Mouse (Mus musculus) v-Abl transformed pro-B cells (cell line): ENCODE measurements around the gene Pkd1.

Experiments used
- in situ Hi-C, 2 experiments: fragments of 400-800 bp; cut with MboI; formaldehyde crosslinking; loops; one replicate each; pipeline ENCODE4 v1.15.1; 2025; ENCODE audit not compliant: unreplicated experiment in 2 of 2

Pkd1 gene

GRCm38 (mm10) chr17:24549618-24550415, at the start of gene Pkd1:
Gene Pkd1, plus strand, starts transcription at chr17:24549834.
- in situ Hi-C loops = no loop called here

DNA sequence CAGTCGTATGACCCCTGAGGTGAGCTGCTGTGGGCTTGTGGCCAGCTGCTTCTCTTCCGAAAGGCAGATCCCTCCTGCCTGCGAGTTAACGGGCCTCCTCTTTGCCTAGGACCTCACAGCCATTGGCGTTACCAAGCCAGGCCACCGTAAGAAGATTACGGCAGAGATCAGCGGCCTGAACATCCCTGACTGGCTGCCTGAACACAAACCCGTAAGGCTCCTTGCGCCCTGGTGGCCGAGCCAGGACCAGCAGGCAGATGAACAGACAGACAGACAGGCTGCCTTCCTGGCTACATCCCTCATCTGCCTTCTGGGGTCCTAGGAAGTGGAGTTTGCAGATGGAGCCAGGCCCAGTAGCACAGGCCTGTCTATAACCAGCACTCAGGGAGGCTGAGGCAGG, 47.4 kb upstream of the Pkd1 start:
- in situ Hi-C loops = no loop called here

- in situ Hi-C loops = no loop called here
These were observed 45.5 kb upstream of the Pkd1 start for GRCm38 (mm10) chr17:24504085-24504484.

- in situ Hi-C loops = no loop called here
These were observed 44.2 kb upstream of the Pkd1 start for GRCm38 (mm10) chr17:24505286-24505955.

DNA sequence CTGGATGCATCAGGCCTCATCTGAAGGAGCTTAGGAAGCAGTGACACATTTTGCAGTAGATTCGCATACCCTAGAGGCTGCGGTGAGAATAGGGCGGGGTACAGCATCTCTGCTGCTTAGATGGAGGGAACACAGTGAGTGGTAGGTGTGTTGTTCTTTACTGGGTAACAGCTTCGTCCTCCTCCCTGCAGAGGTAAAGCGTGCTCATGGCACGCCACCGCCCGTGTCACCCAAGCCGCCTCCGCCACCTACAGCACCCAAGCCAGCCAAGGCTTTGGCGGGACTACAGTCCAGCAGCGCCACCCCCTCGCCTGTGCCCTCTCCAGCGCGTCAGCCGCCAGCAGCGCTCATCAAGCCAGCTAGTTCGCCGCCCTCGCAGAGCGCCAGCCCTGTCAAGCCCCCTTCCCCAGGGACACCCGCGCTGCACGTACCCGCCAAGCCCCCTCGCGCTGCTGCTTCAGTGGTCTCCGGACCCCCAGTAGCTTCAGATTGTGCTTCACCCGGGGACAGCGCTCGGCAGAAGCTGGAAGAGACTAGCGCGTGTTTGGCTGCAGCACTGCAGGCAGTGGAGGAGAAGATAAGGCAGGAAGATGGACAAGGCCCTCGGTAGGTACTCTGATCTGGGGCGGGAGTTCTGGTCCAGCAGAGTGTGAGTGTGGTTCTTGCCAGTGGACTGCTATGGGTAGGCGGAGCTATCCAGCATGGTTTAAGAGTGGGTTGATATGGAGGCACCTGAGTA, 43.1 kb upstream of the Pkd1 start:
- in situ Hi-C loops = no loop called here

DNA sequence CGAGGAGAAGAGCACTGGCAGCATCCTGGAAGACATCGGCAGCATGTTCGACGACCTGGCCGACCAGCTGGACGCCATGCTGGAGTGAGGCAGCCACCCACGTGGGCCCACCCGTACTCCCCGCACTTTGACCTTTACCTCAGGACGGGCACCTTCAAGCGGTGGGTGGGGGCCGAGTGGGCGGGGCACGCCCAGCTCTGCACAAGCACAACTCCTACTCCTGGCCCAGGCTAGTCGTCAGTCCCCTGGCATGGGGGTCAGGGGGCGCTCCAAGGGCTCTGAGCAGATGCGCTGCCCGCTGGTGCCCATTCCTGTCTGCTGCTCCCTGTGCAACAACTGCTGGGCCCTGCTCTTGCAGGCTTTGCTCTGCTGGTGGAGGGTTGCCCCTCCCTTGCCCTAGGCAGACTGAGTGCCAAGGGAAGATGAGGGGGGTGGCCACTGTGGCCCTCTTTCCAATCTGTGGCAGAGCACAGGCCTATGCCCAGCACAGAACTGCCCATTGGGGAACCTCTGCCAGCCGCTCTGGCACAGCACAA, 42.4 kb upstream of the Pkd1 start:
- in situ Hi-C loops = no loop called here

- in situ Hi-C loops = no loop called here
These were observed 41.7 kb upstream of the Pkd1 start for GRCm38 (mm10) chr17:24507806-24508460.

DNA sequence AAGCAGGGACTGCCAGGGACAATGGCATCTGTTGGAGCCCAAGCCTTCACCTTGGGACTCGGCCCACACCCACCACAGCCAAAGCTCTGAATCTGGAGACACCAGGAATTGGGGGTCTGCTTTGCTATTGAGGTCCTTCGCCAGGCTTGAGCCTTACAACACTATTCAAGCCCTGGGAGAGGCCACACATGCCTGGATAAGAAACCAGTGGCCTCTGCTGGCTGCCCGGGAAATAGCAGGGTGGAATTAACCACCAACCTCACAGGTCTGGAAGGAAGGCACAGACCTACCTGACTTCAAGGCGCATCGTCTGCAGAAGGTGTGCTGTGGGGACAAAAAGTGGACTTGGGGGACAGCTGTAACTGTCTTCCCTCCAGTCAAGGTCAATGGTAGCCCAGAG, 36.0 kb upstream of the Pkd1 start:
- in situ Hi-C loops = no loop called here

- in situ Hi-C loops = no loop called here
These were observed 35.1 kb upstream of the Pkd1 start for GRCm38 (mm10) chr17:24514270-24515257.

GRCm38 (mm10) chr17:24520450-24520849, 29.2 kb upstream of the Pkd1 start:
- in situ Hi-C loops = loop anchor here in 1 of 2 experiments (5.0 kb wide), 1 partner anchor 38 kb away; no protein-coding TSS in a partner anchor

- in situ Hi-C loops = loop anchor here in 1 of 2 experiments (5.0 kb wide), 1 partner anchor 42 kb away; no protein-coding TSS in a partner anchor
These were observed 24.9 kb upstream of the Pkd1 start for GRCm38 (mm10) chr17:24524734-24525133.

GRCm38 (mm10) chr17:24527315-24527714, 22.3 kb upstream of the Pkd1 start:
- in situ Hi-C loops = no loop called here

- in situ Hi-C loops = no loop called here
These were observed 21.7 kb upstream of the Pkd1 start, which contains the start of gene Traf7 for GRCm38 (mm10) chr17:24527723-24528559. Gene Traf7, minus strand, starts transcription at chr17:24527938.

- in situ Hi-C loops = no loop called here
These were observed 21.1 kb upstream of the Pkd1 start for GRCm38 (mm10) chr17:24528560-24528918.

DNA sequence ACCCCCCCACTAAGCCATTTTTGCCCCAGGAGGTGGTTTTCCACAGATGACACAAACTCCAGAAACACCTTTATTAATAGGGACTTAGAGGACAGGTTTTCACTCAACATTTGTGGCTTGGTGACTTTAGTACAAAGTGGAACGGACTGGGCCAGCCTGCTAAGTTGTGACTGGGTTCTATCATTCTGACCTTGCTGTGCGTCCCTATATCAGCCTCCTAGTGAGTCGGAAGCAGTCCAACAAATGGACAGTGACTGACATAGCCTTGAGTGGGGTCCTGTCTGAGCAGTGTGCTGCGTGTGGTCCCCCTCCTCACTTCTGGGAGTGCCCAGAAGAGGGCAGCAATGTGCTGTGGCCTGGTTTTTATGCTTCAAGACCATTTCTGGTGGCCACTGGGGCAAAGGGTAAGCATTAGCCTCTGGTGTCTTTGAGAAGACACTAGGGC, 20.6 kb upstream of the Pkd1 start:
- in situ Hi-C loops = no loop called here

- in situ Hi-C loops = loop anchor here in 1 of 2 experiments (5.0 kb wide), 1 partner anchor 127 kb away; the partner anchor contains the start of gene Npw
These were observed 19.8 kb upstream of the Pkd1 start for GRCm38 (mm10) chr17:24529883-24530282.

DNA sequence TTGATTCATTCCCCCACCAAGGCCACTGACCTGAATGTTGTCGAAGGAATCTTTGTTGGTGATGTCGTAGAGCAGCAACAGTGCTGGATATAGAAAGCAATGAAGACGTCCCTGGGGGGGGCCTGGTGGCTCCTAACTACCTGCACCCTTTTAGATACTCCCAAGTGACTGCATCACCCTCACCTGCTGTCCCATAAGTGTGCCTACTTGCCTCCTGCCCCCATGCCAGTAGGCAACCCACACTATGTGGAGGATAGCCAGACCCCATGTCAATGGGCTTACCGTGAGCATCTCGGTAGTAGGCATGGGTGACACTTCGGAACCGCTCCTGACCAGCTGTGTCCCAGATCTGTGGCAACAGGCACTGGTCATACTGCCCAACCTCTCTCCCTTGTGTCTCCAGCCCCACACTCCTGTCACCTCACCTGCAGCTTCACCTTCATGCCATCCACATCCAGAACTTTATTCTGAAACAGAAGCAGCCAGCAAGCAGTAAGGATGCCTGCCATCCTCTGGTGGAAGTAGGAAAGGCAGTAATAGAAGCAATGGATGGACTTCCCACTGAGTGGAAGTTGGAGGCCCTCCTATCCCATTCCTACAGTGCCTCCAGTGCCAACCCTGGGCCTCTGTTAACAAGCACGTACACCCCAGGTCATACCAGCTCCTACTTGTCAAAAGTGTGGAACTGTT, 19.1 kb upstream of the Pkd1 start:
- in situ Hi-C loops = loop anchor here in 1 of 2 experiments (5.0 kb wide), 1 partner anchor 127 kb away; the partner anchor contains the start of gene Npw
